Mouse (Mus musculus): ENCODE measurements at regions not wholly inside any gene's neighbourhood (a gene's known extent, or its start where the extent isn't known, plus 50 kb on each side); places are given as distances from the start of the nearest gene placed in this dataset.
A peak's percentile ranks its signal among the peaks of the same experiment; 100 is the strongest.

DNA sequence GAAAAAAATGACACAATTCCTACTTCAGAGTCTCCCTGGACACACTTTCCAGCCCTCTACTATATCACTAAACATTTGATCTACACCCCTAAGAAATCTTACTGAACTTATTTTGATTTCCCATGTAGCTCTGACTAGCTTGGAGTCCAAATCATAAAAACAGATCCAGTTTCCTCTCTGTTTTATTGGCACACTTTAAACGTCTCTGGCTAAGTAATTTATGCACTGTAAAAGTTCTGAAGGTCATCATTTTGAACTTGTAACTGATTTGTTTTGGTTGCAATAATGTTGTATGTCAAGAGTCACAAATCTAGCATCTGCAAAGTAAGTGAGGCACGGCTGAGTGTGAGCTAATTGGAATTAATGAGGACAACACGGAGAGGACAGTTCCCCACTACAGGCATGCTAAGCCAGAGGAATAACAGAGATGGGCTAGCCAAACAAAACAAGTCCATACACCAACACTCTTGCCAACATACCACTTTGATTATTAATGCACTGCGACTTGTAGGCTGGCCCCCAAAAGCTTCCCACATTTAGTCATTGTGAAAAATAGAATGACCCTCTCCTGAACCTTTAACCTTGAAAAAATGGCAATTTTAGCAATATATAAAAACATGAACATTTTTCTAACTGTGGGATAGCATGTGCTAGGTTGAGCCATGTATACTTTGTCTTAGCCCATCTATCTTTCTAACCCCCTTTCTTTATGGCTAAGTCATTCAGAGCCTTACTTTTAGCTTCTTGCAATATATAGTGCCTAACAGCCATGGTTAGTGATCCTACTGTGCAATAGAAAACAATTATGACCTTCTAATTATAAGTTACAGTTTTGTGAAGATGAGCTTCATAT is 399.3 kb upstream of the Mpdz start:
- DNase-seq: no peak

DNA sequence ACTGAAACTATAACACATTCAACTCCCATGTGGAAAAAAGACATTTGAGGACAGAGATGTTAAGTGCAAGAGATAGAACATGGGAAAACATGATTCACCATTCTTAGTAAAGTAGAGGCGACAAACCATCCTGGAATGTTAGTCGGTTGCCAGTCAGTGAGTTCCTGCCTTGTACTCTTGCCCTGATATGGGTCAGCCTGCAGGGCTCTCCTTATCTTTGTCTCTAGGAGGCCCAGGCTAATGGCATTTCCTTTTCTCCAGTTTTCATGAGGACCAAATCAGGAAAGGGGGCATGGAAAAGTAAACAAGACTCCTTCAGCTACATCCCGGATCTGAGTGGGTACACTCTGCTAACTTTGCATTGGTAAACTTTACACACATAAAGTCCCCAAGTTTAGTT is 387.4 kb upstream of the Mpdz start:
- DNase-seq: peak; percentile 16

- DNase-seq: no peak
Observed at GRCm38 (mm10) chr4:81827453-81827852, 384.8 kb upstream of the Mpdz start.

DNA sequence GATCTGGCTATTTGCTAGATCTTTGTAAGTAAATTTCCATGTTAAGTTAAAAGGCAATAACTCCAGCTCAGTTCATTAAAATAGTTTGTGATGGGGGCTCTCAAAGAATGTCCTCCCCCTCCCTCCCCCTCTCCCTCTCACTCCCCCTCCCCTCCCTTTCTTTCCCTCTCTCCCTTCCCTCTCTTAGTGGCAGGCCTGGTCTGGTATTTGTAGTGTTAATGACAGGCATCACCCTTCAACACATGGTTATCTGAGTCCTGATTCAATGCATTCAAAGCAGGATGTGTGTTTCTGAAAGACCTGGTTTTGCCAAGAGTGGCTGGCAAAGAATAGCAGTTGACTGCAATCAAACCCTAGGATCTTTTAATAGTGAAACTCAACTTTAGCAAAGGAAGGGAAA is 383.4 kb upstream of the Mpdz start:
- DNase-seq: no peak

GRCm38 (mm10) chr4:81823566-81823965 is 381.0 kb upstream of the Mpdz start:
- DNase-seq: no peak

DNA sequence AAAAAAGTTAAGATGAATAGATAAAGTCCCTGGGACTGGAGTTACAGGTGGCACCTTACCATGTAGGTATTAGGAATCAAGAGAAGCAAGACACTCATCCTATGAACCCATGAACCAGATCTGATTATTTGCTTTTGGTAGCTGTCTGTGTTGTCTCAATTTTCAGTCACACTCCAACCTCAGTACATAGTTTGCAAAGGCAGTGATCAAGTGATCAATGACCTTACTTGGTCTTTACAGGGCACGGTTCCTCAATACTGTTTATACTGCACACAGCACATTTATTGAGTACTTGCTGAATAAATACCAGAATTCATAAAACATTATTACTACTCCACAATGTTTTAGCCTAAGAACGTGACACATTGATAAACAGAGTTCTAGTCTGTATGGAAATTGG is 346.7 kb upstream of the Mpdz start:
- DNase-seq: no peak

DNA sequence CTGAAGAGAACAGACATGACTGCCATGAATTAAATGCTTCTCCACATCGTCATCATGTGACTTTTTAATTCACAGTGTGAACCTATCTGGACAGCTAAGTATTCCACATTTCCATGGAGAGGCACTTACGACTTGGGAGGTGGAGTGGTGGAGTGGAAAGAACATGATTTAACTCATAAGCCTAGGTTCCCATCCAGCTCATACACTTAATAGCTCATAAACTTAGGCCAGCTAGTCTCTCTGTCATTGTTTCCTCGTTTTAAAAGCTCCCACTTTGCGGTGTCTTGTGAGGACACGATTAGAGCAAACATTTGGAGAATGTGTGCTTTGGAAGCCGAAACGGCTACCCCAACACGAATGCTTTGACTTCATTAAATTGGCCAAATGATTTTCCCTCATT is 346.0 kb upstream of the Mpdz start:
- DNase-seq: no peak

- no peak for DNase-seq
Observed at GRCm38 (mm10) chr4:81781971-81782370, 339.4 kb upstream of the Mpdz start.

GRCm38 (mm10) chr4:81766705-81767104 is 324.1 kb upstream of the Mpdz start:
- DNase-seq: no peak

DNA sequence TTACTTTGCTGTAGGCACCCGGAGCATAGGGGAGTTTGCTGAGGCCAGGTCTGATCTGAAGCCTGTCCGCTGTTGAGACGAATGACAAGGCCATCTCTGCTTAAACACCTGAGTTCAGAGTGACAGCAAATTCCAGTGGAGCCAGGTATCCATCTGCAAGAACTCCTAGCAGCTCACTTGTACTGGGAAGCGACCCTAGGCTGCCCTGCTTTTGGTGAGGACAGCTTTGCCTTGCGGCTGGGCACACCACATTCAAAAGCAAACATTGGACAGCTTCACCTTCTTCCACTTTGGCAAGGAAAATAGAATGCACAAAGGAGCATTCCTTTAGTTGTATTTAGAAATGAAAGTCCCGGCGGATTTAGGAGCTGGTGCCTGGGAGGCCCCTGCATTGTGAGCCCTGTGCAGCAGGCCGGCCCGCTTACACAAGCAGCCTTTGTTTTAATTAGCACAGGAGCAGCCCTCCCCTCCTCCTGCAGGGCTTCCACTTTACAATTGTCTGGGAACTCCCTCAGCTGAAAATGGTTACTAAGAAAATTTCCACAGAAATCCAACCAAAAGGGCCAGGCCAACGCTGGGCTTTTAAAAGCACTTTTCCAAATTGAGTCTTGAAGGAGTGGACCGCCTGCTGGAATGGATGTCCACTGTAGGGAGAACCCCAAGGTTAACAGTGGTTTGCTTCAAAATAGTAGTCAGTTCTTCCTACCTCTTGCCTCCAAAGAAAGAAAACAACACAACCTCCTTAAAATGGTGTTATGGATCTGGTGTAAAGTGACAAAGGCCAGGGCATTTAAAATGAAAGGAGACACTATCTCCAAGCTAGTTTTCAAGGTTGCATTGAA is 321.6 kb upstream of the Mpdz start:
- DNase-seq: peak; percentile 42

- no peak for DNase-seq
Observed at GRCm38 (mm10) chr4:81763311-81764025, 320.9 kb upstream of the Mpdz start.

DNA sequence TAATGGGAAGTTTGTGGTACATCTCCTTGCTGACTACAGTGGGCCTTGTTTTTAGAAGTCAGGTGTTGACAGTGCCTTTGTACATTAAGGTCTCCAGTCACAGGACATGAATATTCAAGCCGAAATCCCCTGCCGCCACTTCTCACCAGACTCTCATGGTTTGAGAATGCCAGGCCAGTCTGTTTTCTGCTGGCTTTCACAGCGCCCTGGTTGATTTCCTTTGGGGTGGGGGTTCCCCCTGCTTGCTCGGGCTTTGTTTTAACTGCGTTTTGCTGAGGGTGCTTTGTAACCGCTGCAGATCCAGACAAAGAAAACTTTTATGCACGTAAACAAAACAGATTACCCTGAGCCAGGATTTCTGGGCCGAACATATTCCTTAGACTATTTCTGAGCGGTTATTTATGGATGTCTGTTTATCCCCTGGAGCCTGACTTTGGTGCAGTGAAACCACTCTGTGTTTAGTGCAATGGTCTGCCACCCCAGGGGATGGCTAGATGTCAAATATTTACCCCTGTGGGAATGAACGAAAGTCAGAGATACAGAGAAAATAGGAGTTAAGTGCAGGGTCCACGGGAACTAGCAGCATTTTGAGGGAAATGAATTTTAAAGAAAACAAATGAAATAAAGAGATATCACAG is 320.1 kb upstream of the Mpdz start:
- DNase-seq: peak; percentile 8

- no peak for DNase-seq
Observed at GRCm38 (mm10) chr4:81757905-81758304, 315.3 kb upstream of the Mpdz start.

DNA sequence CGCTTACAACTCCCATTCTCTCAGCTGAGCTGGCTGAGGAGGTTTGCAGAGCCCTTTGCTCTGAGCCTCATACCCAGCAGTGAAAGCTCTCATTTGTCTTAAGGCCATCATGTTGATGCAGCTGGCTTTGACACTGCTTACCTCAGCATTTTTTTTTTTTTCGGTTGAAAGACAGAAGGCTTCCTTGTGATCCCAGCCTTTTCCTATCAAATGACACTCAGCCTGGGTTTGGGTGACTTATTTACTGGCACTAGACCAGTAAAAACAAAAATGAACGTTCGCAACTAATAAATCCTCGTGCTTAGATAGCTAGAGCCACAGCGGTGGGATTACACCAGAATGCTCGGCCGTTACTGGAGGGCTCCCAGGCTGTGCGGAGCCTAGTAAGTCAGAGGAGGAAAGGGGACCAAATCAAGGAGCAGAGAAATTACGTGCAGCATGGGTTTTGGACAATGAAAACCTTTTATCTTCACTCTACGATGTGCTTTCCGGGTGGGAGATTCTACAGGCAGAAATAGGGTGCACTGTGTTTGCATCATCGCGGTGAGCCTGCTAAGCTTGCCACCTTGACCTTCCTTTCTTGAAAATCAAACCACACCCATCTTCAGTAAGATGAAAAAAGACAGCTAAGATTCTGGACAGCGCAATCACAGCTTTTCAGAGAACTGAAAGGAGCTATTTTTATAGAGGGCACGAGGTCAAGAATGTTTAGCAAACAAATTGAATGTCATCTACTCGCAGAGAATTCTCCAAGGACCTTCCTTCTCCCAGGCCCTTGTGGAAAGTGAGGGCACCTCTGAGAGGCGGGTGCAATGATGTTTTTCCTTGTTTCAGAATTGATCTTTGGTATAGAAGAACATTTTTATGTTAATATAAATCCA is 302.3 kb upstream of the Mpdz start:
- peak; percentile 36 for DNase-seq

DNA sequence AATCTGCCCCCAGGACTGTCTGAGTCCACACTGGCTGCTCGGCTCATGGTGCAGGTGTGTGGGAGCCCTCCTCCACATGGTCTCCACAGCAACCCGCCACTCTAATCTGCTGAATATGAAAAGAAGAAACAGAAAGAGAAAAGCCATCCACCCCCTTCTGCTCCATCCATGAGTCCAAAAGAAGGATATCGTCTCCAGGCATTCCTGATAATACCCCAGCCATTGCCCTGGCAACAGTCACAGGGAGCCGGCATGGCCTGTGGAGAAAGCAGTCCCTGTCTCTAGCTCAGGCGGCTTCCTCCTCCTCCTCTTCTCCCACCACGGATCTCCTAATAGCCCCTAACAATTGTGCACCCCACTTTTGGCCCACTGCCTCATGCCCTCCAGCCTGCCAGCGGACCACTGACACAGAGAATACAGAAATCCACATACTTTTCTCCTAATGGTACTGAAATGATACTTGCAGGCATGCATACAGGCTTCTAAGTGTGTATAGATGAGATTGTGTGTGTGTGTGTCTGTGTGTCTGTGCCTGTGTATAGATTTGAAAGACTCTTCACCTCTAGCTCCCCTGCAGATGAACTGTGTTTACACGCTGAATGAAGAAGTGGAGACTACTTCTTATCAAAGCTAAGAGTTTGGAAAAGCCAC is 301.5 kb upstream of the Mpdz start:
- peak; percentile 12 for DNase-seq

DNA sequence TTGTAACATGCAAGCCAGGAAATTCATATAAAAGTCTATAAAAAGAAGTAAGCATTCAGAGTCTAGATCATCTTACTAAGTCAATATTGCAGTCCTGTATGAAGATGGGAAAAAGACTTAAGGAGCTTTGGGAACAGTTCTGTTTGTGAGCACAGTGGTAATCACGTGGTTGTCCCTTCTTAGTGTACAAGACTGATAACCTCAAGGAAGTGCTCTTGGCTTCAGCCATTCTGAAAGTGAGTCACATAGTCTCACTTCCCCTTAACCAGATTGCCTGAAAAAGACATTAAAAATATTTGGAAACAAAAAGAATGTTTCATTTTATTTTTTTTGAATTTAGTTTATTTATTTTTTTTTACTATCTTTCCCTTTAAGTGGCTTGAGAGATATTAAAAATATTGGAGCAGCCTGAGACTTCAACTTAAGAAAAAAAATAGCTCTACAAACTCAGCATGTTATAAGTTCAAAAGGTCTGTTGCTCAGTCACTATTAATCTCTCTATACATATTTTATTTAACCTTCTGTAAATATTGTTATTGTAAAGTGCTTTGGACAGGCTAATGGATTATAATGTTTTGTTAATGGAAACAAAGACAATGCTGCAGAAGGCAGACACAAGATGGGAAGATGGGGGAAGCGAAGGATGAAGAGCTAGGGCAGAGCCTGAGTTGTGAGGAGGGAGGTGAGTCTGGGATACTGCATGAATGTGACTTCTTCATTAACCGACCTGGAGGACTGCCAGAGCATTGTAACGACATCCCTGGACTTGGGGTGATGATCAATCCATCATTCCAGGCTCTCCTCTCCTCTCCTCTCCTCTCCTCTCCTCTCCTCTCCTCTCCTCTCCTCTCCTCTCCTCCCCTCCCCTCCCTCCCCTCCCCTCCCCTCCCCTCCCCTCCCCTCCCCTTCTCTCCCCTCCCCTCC is 300.2 kb upstream of the Mpdz start:
- no peak for DNase-seq

- DNase-seq: no peak
Observed at GRCm38 (mm10) chr4:81734391-81734790, 291.8 kb upstream of the Mpdz start.

DNA sequence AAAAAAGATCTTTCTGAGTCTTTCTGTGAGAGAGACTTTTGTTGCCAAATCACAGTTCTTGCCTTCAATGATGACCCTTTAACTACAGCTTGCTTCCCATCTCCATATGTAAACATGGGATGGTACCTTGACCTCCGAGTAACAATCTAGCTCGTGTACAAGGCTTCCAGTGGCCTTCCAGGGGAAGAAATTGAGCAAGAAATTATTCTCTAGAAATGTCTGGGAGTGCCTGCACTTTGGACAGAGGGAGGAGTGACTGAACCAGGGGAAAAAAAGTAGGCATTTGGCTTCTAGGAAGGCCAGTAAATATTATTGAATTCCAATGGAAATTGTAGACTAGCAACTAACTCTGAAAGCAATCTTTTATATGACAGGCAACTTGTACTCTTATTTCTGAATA is 287.8 kb upstream of the Mpdz start:
- DNase-seq: no peak

- no peak for DNase-seq
Observed at GRCm38 (mm10) chr4:81728961-81729360, 286.3 kb upstream of the Mpdz start.
